Mouse (Mus musculus): ENCODE results near the gene Fut7. TPM values are rescaled to one million over a fixed set of nuclear protein-coding genes. Genes with fewer than 3 reads are reported as not detected.
A peak's percentile ranks its signal among the peaks of the same experiment; 100 is the strongest.

Fut7 gene
- total RNA-seq, 4 experiments from 2014 or later: 0.13 TPM; not detected in 3

DNA sequence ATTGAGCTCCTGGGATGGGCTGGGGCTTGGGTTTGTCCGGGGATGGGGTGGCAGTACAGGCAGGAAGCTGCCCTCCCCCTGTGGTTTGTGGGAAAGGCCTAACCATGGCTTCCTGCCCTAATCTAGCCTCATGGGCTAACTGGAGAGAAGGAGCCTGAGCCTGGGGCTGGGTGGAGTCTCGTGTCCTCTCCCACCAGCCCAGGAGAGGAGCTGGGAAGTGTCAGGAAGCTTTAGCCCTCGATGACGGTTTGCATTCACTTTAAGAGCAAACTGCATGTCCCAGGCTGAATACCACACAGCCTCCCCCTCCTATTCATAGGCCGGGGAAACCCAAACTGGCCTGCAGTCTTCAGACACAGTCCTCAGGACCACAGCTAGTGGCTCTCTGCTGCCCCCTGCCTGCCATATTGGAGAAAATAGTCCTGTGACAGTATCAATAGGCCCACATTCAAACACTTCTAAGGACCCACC lies 3.7 kb downstream of the Fut7 start:
- DNase-seq: no peak

DNA sequence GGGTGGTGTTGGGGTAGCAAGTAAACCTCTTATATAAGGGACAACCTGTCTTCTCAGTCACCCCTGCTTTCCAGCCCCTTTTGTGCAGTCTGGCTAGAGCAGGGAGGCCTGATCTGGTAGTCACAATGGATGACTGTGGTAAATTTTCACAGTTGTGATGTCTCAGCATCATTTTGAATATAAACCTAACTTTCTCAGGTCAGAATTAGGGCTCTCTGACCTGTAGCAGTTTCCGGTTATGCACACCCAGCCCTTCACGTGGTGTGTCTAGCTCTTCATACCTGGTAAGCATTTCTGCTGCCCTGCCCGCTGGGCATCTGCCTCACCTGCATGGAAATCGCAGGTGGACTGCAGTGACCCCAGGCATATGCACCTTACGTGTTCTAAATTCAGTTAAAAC lies 4.2 kb downstream of the Fut7 start:
- DNase-seq: no peak

DNA sequence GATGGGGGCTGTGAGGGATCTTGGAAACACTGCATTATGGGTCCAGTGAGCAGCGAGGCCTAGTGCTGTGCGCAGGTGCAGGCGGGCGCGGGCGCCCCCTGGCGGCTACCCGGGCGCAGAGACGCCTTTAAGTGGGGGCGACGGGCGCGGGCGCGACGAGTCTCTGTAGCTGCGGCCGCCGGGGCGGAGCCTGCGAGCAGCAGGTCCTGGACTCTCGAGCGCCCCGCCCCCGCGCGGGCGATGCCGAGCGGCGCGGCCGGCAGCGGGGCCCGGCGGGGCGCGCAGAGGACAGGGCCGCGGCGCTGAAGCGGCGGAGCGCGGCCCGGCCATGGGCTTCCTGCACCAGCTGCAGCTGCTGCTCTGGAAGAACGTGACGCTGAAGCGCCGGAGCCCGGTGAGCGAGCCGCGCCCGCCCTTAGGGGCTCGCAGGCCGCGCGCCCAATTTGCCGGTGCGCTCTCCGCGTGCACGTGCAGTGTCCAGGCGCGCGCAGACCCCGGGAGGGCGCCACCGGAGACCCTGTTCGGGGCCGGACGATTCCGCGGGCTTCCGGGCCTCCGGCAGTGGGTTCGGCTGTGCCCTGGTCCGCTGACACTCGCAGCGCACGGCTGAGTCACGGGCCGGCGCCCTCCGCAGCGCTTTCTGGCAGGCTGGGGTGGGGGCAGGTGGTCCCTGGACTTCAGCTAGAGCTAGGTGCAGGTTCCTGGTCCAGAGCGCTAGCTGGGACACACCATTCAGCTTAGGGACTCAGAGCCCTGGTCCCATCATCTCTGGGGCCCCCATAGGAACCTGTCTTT lies 5.6 kb downstream of the Fut7 start, which contains the start of gene Abca2:
Gene Abca2 (plus strand): TSS at position 262 of the 795 bp plus-strand sequence.
- DNase-seq: peak; percentile 91

DNA sequence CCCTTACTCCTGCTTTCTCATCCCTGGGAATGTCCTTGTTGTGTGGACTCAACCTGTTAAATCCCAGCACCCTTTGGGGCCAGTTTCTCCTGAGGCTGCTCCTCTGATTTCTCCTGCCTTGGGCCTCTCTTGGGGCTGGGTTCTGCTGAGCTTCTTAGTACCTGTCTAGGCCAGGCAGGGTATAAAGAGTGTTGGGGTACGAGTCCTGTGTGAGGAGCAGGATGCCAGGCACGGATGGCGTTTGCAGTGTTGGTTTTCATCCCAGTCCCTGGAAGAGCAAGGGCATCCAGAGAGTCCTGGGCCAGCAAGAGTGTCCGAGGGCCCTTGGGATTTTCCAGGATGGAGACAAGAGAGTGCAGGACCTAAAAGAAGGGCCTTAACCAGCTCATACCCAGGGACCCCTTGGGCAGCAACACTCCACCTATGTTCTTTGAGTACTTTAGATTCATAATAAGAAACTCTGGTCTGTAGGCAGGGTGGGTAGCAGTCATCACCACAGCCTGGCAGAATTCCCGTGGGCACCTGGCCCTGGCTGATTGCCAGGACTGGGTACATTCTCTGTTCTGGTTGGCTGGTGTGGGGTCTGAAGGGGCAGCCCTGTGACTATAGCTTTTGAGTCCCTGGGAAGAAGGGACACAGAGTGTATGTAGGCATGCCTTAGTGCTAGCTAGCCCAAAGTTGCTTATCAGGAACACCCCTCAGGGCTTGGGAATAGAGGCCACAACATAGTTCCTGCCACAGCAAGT lies 6.5 kb downstream of the Fut7 start:
- DNase-seq: no peak

DNA sequence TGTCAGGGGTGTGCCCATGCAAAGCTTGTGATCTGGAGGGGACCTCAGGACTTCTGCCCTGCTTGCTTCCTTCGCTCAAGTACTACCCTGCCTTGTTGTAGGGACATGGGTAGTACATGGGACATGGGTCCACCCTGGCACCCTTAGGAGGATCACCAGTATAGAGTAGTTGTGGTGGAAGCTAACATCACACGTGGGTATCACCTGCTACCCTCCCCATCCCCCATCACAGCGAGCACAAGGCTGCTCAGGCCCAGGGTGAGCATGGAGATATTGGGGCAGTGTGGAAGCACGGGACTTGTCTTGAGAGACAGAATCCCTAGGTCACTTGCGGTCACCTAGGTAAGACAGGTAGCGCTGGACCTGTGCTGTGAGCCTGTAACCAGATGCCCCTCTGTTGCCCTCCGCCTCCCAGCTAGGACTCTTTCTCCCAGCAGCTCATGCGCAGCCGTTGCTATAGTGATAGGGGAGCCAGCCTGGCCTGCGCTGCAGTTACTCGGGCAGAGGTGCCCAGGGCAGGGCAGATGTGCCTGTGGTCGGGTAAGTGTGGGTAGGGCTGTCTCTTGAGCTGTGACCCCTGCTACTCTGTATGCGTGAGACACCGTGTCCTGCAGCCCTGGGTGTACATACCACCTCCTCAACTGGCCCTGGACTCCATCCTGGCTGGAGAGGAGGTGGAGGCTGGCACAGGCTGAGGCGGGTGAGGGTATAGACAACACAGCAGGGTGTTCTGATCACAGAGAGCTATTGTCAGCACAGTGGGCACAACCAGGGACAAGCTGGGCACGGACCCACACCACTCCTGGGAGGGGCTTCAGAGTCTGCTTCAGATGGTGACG lies 7.5 kb downstream of the Fut7 start:
- DNase-seq: no peak

DNA sequence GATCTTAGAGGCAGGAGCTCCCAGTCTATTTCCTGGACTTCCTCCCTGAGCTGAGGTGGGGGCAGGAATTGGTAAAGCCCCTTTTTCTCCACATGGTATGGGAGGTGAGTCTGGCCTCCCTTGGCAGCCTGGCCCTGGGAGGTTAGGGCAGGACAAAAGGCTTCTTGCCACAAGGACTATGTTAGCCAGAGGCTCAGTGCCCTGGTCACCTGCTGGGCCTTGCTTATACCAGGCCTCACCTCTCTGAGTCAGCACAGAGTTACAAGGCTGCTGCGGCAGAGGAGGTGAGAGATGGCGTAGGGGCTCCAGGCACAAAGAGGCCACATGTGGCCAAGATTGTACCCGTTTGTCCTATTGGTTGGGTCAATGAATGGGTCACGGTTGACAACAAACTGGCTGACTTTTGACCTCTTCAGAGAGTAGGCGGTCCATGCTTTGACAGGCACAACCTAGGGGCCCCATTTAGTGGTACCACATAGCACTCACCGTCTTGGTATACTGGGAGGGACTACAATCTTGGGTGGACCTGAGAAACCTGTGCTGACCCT lies 8.3 kb downstream of the Fut7 start:
- no peak for DNase-seq

DNA sequence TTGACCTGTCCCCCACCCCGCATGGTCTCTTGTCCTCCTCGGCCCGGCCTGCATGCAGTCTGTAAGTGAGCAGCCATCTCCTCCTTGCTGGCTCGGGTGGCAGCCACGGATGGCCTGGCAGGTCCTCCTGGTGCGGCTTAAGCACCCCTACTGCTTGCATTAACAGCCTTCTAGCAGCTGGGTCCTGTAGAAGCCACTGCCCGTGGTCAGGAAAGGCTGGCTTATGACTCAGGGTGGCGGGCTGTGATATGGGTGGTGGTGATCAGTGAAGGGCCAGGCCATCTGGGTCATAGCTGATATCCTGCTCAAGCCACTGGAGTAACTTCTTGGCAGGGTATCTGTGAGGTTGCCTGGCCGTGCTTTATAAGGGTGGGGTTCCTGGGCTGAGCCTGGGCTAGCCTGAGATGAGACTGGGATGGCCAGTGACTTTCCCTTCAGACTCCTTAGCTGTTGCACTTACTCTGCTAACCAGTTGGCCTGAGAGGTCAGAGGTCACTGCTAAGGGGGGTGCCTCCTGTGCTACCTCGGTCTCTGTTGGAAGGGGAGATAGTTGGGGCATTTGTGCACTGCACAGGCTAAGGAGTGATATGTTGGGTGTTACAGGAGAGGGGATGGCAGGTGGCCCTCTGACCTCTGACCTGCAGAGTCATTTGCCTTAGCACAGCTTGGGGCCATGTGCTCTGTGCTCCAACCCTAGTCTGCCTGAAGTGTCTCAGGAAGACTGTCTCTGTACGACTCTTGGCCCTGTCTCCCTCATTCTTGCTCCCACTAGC lies 9.4 kb downstream of the Fut7 start:
- DNase-seq: no peak

DNA sequence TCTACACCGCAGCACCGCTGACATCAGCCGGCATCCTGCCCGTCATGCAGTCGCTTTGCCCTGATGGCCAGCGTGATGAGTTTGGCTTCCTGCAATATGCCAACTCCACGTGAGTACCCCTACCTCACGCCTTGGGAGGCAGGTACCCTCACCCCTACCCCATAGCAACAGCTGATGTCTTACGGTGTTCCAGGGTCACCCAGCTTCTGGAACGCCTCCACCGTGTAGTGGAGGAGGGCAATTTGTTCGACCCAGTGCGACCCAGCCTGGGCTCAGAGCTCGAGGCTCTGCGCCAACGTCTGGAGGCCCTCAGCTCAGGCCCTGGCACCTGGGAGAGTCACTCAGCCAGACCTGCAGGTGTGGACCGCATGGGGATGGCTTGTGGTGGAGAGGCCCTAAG lies 10.0 kb downstream of the Fut7 start:
- no peak for DNase-seq

DNA sequence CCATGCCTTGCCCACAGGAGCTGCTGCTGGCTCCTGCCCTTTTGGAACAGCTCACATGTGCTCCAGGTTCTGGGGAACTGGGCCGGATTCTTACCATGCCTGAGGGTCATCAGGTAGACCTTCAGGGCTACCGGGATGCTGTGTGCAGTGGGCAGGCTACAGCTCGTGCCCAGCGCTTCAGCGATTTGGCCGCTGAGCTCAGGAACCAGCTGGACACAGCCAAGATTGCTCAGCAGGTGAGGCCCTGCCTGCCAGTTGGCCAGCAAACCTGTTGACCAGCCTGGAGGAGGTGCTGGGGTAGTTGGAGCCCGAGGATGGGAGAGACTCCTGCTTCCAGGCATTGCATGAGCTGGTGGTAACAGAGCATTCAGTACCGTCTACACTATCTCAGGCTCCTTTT lies 11.2 kb downstream of the Fut7 start:
- DNase-seq: no peak

DNA sequence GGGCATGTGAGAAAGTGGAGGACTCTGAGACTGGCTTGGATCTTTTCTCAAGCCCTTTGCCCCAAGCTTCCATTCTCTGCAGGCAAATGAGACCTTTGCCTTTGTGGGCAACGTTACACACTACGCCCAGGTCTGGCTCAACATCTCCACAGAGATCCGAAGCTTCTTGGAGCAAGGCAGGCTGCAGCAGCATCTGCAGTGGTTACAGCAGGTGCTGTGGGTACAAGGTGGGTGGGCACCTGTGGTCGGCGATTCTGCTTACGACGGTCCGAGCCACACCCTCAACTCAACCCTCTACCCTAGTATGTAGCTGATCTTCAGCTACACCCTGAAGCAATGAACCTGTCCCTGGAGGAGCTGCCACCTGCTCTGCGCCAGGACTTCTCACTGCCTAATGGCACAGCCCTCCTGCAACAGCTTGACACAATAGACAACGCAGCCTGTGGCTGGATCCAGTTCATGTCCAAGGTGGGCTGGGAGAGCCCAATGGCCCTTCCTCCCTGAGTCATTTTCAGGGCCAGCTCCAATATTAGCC lies 13.3 kb downstream of the Fut7 start:
- DNase-seq: no peak

DNA sequence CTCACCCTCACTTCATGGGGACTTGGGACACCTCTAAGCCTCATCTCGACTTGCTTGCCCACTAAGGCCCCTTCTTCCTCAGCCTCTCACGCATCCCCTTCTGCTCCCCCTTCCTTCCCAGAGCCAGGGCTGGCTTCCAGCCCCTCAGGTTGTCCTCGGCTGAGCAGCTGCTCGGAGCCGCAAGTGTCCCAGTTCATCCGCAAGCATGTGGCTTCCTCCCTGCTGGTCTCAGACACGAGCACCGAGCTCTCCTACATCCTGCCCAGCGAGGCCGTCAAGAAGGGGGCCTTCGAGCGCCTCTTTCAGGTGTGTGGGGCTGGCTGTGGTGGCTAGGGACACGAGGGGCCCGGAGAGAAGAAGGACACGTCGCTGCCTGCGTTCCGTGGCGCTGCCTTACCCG lies 18.0 kb downstream of the Fut7 start:
- no peak for DNase-seq

DNA sequence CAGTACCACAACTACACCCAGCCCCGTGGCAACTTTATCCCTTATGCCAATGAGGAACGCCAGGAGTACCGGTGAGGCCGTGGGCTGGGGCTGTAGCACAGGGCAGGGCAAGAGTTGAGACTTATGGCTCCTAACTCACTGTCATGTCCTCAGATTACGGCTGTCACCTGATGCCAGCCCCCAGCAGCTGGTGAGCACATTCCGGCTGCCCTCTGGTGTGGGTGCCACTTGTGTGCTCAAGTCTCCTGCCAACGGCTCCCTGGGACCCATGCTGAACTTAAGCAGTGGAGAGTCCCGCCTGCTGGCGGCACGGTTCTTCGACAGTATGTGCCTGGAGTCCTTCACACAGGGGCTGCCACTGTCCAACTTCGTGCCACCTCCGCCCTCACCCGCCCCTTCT lies 19.6 kb downstream of the Fut7 start:
- DNase-seq: no peak

DNA sequence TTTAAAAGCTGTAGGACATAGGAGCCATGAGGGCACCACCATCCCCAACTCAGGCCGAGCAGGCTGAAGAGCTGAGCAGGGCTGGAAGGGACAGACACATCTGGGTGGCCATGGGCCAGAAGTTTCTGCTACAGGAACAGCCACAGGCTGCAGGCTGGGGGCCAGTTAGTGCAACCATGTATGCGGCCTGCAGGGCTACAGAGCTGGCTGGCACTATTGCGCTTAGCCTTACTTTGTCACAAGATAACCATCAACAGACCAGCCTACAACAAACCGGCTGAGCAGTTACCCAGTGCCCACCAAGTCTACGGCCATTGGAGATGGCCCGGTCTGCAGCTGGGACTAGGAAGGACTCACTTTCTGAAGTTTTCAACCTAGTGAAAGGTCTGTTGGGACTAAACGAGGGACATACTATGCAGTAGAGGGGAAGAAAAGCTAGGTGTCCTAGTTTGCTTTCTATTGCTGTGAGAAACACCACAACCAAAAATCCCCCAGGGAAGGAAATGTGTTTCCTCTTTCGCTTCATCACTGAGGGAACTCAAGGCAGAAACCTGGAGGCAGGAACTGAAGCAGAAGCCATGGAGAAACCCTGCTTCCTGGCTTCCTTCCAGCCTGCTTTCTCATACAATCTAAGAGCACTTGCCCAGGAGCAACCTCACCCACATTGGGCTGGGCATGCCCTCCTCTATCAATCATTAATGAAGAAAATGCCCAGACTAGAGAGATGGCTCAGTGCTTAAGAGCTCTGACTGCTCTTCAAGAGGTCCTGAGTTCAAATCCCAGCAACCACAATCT lies 28.0 kb downstream of the Fut7 start:
- DNase-seq: no peak

DNA sequence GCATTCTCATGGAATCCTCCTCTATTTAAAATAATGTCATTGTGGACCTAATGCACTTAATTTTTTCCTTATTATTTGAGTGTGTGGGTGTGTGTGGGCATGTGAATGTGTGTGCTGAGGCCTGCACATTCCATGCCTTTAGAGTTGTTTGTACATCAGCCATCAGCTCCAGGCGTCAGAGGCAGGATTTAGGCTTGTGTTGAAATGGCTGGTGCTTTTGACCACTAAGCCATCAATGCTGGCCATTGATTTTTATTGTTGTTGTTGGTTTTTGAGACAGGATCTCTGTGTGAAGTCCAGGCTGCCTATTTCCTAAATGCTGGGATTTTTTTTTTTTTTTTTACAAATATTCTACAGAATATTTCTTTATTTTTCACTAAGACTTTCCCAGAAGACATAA lies 29.9 kb downstream of the Fut7 start:
- no peak for DNase-seq

DNA sequence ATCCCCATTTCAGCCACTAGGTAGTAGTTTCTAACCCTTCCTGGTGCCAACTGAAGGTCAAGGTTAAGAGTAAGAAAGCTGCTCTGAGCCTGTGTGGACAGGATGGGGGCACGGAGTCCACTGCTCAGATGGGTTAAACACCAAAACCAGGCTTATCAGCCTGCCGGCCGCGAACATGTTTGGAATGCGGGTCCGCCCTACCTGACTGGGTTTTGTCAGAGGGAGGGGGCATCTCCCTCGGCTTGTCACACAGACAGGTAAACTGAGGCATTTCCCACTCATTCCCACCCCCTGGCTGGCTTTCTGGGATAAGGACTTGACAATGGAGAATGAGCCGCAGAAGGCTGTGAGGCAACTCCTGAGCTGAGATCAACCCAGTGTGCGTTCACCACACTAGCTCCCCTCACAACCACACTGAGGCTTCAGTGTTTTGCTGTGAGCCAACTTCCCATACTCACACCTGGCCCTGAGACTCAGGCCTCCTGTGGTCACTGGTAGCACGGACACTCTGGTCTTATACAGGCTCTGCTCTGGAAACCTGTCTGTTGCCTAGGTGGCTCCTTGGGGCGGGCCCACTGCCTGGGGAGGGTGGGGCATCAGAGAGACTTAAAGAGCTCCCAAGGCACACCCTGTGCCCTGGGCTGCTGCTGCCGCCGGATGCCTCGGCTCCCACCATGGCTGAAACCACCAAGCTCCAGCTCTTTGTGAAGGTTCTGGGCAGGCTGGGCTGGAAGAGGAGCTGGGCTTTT lies 33.3 kb downstream of the Fut7 start, which contains the start of gene Clic3:
Gene Clic3 (plus strand): TSS at position 634 of the 749 bp plus-strand sequence.
- no peak for DNase-seq

DNA sequence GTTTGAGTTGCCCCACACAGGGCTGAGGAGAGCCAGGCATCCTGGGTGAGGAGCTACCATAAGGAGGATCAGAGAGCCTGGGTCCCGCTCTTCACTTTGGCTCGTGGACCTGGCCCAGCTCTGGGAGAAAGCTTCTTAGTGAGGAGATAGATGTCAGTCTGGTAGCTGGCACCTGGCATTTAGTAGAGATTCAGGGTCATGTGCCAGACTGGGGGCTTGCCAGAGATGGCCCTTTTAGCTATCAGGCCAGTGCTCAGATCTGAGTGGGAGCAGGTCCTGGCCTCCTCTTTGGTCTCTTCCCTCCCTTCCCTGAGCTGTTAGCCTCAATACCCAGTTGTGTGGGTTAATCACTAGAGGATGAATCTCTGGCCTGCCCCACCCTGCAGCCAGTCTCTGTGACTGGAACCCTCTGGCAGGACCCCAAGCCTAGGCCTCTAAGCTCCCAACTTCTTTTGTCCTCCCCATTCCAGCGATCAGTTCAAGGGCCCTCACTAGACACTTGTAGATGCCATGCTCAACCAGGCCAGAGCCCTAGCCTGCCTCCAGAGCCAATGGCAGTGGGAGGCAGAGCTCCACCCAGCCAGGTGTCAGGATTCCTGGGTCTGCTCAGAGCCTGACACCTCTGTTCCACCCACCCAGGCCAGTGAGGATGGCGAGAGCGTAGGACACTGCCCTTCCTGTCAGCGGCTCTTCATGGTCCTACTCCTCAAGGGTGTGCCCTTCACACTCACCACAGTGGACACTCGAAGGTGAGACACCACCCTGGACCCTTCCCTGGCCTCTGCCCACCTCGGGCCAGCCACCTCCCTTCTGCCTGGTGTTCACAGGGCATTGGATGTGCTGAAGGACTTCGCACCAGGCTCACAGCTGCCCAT lies 34.2 kb downstream of the Fut7 start:
- no peak for DNase-seq

DNA sequence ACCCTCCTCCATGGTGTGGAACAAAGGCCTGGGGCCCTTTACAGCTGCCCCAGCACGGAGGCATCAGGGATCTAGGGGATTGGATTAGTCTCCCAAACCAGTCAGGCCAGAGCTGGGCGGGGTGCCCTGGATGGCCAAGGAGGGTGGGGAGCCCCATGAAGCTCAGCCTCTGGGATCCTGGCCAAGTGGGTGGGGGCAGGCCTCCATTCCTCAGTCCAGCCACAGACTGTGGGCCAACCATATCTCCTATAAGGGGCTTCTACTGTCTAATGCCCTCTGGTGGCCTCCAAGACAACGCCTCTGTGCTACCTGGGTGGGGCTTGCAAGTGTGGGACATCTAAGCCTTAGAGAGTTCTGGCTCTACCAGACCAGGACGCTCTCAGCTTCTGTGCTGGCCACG lies 35.8 kb downstream of the Fut7 start:
- no peak for DNase-seq

DNA sequence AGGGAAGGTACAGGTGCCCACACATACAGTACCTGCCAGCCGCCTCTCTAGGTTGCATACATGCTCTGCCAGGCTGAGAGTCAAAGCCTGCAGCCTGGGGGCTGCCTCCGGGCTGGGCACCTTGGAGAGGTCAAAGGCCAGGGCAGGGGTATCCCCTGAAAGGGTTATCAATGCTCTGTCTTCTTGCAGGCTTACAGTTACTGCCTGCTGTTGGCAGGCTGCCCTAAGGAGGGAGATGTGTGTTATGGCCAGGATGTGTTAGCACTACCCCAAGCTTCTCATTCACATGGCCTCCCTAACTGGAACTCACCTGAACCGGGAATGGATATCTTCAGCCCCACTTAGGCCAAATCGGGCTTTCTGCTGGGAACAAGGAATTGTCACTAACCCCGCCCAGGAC lies 37.1 kb downstream of the Fut7 start:
- peak; percentile 39 for DNase-seq

Measured in adrenal gland, adult 8-10 months (tissue).